Mouse (Mus musculus): Measurements from ENCODE around the gene Atp11b.

The Atp11b gene

DNA sequence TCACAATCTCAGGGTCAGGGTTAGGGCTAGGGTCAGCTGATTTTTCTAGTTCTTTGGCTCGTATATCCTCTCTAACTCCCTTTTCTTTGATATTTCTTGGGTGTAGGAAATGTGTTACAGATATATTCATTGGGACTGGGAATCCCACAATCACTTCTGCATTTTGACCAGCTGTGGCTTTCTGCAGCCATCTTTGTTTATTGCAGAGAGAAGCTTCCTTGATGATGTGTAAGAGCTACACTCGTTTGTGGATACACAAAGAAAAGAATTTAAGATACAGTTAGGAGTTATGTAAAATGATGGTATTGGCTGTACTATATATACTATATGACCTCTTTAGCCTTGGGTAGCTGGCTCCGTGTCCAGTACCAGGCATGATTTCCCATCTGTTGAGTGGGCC lies 25.8 kb downstream of the Atp11b start:
- DNase-seq (ENCODE audit: low read depth) = no peak

DNA sequence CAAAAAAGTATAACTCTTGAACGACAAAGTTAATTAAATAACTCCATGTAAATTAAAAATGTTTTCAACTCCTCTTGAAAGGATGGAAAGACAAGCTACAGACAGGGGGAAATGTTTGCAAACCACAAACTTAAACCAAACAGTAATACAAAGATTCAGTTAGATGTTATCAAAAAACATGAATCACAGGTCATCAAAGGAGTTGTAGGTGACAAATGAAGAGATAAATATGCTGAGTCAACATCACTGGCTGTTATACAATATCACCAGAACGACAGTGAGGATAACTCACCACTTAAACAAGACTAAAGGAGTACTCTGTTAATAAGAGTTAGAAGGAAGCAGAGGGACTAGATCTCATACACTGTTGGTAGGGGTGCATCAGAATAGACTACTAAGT lies 48.1 kb downstream of the Atp11b start:
- no peak for DNase-seq (ENCODE audit: low read depth)

DNA sequence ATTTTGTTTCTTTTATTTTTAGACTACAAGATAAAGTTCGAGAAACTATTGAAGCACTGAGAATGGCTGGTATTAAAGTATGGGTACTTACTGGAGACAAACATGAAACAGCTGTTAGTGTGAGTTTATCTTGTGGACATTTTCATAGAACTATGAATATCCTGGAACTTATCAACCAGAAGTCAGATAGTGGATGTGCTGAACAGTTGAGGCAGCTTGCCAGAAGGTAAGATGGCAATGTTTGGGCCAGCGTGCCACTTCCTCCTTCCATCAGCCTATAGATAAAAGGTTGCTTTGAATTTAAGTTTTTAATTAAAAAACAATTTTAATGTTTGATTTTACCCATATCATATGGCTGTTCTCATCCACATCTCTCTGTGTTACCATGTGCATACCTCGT lies 66.0 kb downstream of the Atp11b start:
- no peak for DNase-seq (ENCODE audit: low read depth)

DNA sequence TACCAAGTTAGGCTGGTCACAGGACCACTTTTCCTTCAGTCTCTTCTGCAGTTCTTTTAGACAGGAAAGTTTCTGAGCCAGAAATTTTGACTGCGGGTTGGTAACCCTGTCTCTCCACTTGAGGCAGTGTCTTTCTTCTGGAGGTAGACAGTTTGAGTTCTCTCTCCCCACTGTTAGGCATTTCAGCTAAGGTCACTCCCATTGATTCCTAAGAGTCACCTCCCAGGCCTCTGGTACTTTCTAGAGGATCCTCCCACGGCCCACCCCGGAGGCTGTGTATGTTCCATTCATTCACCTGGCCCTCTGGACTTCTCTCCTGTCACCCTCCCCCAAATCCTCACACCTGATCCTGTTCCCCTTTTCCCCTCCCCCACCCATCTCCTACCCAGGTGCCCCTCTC lies 68.1 kb downstream of the Atp11b start:
- no peak for DNase-seq (ENCODE audit: low read depth)

DNA sequence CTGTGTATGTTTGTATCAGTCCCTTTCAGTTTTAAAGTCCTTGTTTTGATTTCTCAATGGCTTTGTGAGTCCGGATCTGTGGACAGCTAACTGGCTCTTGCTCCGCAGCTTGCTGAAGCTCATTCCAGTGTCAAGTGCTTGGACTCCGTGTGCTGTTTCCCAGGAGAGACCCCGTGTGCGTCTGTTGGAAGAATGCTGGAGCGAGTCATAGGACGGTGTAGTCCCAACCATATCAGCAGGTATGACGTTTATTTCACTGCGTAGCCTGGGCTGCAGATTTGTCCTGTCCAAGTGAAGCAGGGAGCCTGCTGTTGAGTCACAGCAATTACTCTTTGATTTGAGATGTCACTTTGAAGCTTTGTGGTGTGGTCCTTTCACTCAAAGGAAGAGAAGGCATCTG lies 95.4 kb downstream of the Atp11b start:
- no peak for DNase-seq (ENCODE audit: low read depth)

DNA sequence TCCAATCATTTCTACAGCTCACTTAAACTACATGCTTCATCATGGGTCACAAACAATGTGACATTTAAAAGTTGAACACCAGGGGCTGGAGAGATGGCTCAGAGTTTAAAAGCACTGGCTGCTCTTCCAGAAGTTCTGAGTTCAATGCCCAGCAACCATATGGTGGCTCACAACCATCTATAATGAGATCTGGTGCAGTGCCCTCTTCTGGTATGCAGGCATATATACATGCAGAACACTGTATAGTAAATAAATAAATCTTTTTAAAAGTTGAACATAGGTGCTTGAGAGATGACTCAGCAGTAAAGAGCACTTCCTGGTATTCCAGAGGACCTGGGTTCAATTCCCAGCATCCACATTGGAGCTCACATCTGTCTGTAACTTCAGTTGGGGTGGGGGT lies 129.4 kb downstream of the Atp11b start:
- peak; percentile 27 for DNase-seq (ENCODE audit: low read depth)

DNA sequence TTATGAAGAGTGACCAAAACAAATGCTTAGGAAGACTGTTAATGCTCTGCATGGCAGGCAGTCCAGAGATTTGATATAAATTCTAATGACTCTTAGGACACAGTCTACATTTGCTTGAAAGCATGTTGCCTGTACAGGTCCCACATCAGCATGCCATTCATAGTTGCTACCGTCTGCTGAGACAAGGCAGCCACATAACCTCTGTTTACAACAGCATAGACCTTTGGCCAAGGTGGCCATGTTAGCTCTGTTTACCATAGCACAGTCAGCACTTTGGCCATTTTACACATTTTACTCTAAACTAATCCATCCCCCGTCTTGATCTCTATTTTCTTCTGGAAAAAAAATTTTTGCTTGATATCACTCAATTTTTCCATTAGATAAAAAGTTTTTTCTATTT lies 135.6 kb downstream of the Atp11b start:
- no peak for DNase-seq (ENCODE audit: low read depth)

DNA sequence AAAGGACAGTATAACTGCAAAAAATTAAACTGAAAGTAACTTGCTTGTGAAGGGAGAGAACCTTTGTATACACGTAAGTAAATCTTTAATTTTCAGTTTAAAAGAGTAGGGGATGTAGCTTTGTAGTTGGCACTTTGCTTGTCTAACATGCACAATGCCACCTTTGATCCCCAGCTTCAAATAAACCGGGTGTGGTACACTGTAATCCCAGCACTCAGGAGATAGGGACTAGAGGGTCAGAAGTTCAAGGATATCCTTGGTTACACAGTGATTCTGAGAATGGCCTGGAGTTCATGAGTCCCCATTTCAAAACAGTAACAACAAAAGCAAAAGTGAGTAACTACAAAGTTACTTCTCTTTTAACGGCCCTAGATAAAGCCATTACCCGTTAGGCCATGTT lies 137.2 kb downstream of the Atp11b start:
- no peak for DNase-seq (ENCODE audit: low read depth)

DNA sequence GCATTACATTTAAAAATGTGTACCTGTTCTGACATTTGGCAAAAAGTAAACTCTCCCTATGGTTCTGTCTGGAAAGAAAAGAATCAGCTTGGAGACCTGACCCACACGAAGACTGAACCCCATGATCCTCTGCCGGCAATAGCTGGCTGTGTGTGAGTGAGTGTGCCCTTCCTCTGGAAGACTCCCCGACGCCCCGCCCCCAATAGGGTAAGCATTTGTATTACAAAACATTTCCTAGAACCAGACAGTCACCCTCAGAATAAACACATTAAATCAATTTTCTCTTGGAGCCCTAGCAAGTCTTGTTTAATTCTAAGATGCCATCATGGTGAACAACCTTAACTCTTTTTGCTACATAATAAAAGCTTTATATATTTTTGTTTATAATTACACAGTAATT lies 139.2 kb downstream of the Atp11b start:
- peak; percentile 43 for DNase-seq (ENCODE audit: low read depth)

DNA sequence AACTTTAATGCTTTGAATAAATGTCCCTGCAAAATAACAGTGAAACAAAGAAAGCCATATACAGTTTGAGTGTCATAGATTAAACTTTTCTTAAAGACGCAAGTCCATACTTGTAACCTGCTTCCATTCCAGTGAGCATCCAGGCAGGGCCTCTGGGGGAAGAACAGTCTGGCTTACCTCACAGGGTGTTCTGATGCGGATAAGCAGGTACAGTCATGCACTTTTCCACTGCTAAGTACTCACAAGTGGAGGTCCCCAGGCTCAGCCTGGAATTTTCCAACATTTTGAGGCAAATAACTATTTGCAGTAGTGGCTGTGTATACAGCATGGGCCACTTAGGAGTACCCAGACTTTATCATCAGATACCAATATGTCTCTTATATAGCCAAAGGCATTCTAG lies 144.0 kb downstream of the Atp11b start:
- no peak for DNase-seq (ENCODE audit: low read depth)

DNA sequence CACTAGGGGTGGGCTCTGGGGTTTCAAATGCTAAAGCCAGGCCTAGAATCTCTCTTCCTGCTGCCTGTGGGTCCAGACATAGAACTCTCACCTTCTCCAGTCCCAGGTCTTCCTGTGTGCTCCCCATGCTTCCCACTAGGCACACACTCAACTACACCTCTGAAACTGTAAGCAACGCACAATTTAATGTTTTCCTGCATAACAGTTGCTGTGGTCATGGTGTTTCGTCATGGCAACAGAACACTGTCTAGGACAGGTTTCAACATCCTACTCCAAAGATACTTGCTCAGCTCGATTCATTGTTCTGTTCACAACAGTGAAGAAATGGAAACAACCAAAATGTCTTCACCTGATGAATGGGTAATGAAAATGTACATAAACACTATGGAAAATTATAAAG lies 145.2 kb downstream of the Atp11b start:
- DNase-seq (ENCODE audit: low read depth) = no peak

DNA sequence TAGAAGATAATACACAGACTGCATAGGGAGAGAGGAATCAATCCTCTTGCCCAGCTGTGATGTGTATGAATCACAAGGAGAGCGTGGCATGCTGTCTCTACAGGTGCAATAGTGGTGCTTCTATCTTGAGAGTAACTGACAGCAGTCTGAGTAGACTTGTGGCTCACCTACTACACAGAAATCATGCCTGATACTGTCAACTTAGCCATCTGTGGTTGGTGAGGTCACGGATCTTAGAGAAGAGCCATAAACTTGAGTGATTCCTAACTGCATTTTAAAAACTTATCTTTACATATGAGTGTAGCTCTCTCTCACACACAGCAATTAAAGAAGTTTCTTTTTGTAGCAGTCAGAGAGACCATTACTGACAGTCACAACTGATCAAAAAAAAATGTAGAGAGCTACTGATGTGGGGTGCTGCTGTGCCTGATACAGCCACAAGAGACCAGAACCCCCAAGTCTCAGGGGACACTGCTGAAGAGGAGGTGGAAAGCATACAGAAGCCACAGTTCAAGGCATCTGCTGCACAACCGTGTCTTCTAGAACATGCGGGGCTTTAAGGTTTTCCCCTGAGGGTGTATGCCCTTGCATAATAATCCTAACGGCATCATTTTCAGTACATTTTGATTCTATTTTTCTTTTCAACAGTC lies 146.8 kb downstream of the Atp11b start:
- no peak for DNase-seq (ENCODE audit: low read depth)

Measured in NIH3T3 (cell line).